Mouse (Mus musculus): ENCODE measurements around the gene Treh. TPM values are rescaled to one million over a fixed set of nuclear protein-coding genes. Genes with fewer than 3 reads are reported as not detected.

Gene Treh
- not detected for total RNA-seq (2023)

GRCm38 (mm10) chr9:44673005-44673404 lies at the start of gene Treh:
TSS of gene Treh (plus strand) at chr9:44673233.

GRCm38 (mm10) chr9:44734524-44735494 lies 61.8 kb downstream of the Treh start, which contains the start of gene Phldb1:
TSS of gene Phldb1 (minus strand) at chr9:44735198.

Other genes with a start within 250 kb of the Treh start
- not detected for gene Foxr1, start 232.1 kb upstream of the Treh start, total RNA-seq (2023)
- not detected for gene Upk2, start 218.3 kb upstream of the Treh start, total RNA-seq (2023)
- 10 to 100 TPM; 22.6 to 24.3 TPM for gene Bcl9l, start 190.4 kb upstream of the Treh start, total RNA-seq (2023)
- gene Cxcr5, start 111.4 kb upstream of the Treh start, total RNA-seq (2023), result 1 to 10 TPM in 1 of 2 experiments, under 1 TPM in 1; 0.27 to 1.2 TPM
- gene Ddx6, start 68.3 kb upstream of the Treh start, total RNA-seq (2023), result 100 to 1,000 TPM; 132 to 134 TPM
- 10 to 100 TPM in 1 of 2 experiments, 1 to 10 TPM in 1; 7.3 to 11.1 TPM for gene Phldb1, start 62.0 kb downstream of the Treh start, total RNA-seq (2023)
- gene Arcn1, start 94.6 kb downstream of the Treh start, total RNA-seq (2023), result 100 to 1,000 TPM; 125 to 130 TPM
- 10 to 100 TPM; 37.6 to 48.1 TPM for gene Ift46, start 94.7 kb downstream of the Treh start, total RNA-seq (2023)
- gene Tmem25, start 126.1 kb downstream of the Treh start, total RNA-seq (2023), result 1 to 10 TPM in 1 of 2 experiments, under 1 TPM in 1; 0.70 to 1.2 TPM
- 1 to 10 TPM in 1 of 2 experiments, under 1 TPM in 1; 0.82 to 1.5 TPM for gene Ttc36, start 129.8 kb downstream of the Treh start, total RNA-seq (2023)
- 10 to 100 TPM; 52.0 to 56.5 TPM for gene Kmt2a, start 208.1 kb downstream of the Treh start, total RNA-seq (2023)
- gene Atp5l, start 247.5 kb downstream of the Treh start, total RNA-seq (2023), result 100 to 1,000 TPM; 209 to 218 TPM